Mouse (Mus musculus): ENCODE data around the gene Gm11983.
A peak's percentile ranks its signal among the peaks of the same experiment; 100 is the strongest.
"Not testable (repeated sequence)": the region's sequence is repeated elsewhere in the genome, so short reads cannot be mapped to it uniquely, and the experiment has no call there.

Gm11983 gene

DNA sequence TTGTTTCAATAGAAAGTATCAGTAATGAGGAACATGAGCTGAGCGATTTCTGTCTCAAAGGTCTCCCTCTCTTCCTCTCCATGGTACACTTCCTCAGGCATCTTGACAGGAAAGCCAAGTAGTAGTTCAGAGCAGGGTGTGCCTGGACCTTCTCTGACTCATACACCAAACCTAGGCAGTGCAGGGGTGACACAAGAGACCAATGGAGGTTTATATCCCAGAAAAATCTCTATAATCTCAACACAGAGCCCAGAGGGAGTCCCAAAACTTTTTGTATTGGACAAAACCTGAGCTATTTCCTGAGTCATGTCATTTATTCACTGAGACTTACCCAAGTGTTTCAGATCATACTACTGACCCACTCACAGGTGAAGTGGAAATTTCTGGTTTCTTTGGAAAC, at the start of gene Gm11983:
TSS of gene Gm11983 (minus strand) at position 101 of the 400 bp plus-strand sequence.
- no peak for DNase-seq (ENCODE audit: low read depth in 2 of 2, low spot score in 2 of 2)

DNA sequence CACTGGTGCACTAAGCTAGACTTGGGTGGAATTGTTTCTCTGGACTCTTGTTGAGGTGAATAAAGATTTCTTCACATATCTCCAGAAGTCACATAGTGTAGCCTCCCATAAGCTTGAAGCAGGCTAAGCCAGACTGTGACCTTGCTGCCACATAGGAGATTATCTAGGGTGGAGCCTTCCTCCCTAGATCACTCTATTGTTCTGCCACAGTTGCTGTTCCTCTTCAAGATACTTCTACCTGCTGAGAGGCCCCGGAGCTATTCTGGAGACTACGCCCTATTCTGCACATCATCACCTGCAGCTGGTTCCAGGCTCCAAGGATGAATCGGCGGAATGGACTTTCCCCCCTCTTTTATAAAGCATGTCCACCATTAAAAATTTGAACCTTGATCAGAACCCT, 45.6 kb upstream of the Gm11983 start:
- DNase-seq (ENCODE audit: low read depth in 2 of 2, low spot score in 2 of 2): not testable (repeated sequence)

GRCm38 (mm10) chr11:6881614-6882013, 44.2 kb upstream of the Gm11983 start:
- no peak for DNase-seq (ENCODE audit: low read depth in 2 of 2, low spot score in 2 of 2)

GRCm38 (mm10) chr11:6877740-6878139, 40.3 kb upstream of the Gm11983 start:
- no peak for DNase-seq (ENCODE audit: low read depth in 2 of 2, low spot score in 2 of 2)

GRCm38 (mm10) chr11:6870947-6871346, 33.5 kb upstream of the Gm11983 start:
- no peak for DNase-seq (ENCODE audit: low read depth in 2 of 2, low spot score in 2 of 2)

- DNase-seq (ENCODE audit: low read depth in 2 of 2, low spot score in 2 of 2): no peak
Measured at GRCm38 (mm10) chr11:6865536-6865935, 28.1 kb upstream of the Gm11983 start.

DNA sequence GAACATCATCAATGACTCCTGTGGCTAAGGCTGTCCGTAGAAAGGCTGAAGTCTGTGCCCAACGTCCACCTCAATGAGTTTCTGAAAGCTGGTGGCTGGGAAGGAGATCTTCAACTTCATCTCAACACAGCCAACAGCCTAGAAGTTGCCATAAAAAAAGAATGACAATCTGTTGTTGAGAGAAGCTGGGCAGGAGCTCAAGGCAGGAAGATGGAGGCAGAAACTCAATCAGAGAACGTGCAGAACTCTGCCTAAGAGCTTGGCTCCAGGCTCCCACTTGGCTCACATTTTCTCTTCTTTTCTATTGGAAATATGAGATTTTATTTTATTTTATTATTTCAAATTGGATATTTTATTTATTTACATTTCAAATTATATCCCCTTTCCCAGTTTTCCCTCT, 24.7 kb upstream of the Gm11983 start:
- DNase-seq (ENCODE audit: low read depth in 2 of 2, low spot score in 2 of 2): no peak

DNA sequence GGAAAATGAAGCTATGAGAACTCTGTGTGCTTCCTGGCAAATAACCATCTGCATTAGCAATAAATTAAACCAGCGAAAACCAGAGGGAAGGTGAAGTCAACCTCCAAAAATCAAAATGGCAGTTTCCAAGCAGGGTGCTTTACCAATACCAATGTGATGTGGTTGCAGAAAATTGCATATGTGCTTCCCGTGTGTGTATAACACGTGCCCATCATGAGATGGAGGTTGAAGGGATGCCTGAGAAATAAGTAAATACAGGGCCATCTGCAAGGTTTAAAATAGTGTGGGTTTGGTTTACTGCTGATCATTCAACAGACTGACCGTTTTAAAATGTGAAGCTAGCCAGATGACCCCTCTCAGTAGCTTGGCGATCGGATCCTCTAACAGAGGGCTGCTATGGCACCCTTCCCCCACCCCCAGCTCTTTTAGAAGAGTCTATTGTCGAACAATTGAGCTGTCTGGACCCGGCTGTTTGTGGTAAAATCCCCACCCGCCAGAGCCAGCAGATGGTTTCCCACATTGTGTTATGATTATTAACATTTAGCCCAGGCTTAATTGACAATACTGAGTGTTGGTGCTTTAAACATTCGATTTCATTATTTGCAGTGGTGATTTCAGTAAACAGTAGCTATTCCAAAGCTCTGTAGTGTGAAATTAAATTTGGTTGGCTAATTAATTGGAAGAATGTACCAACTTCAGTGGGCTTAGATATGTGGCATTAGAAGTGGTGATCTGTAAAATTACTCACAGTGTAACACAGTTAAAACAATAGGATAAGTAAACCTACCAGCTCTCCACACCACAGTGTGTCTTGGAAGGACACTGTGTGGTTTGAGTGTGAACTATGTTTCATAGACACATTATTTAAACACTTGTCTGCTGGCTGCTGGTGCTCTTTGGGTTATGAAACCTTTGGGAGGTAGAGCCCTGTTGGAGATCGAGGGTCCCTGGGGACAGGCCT, 22.7 kb upstream of the Gm11983 start:
- no peak for DNase-seq (ENCODE audit: low read depth in 2 of 2, low spot score in 2 of 2)

GRCm38 (mm10) chr11:6859096-6859495, 21.6 kb upstream of the Gm11983 start:
- DNase-seq (ENCODE audit: low read depth in 2 of 2, low spot score in 2 of 2): no peak

DNA sequence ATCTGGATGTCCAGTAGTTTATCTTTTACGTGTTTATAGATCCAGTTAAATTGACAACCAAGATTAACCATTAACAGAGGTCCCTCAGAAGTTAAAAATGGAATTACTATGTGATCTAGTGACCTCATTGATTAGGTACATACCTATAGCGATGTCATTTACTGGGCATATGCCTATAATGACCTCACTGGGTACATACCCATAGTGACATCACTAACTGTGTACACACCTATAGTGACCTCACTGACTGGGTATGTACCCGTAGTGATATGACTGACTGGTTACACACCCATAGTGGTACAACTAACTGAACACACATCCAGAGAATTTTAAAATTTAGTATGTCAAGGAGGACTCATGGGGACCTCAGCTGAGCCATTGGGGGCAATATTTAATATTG, 18.5 kb upstream of the Gm11983 start:
- no peak for DNase-seq (ENCODE audit: low read depth in 2 of 2, low spot score in 2 of 2)

GRCm38 (mm10) chr11:6853366-6853765, 15.9 kb upstream of the Gm11983 start:
- not testable (repeated sequence) for DNase-seq (ENCODE audit: low read depth in 2 of 2, low spot score in 2 of 2)

DNA sequence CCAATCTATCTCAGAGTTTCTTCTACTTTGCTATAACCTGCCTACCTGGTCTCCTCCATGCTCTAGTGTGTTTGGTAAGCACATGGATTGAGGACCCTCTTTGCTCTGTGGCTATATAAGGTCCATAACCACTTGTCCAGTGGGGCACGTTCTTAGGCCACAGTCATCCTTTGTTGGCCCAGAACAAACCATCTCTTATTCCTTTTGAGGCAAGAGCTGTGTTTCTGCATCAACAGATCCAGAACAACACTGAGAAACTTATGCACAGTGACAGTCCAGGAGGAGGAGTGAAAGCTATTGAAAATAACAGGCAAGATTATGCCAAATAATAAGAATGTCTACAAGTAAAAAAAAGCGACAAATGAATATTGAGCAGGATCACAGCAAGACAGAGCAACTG, 6.4 kb upstream of the Gm11983 start:
- DNase-seq (ENCODE audit: low read depth in 2 of 2, low spot score in 2 of 2): no peak

- DNase-seq (ENCODE audit: low read depth in 2 of 2, low spot score in 2 of 2): no peak
Measured at GRCm38 (mm10) chr11:6842160-6842559, 4.7 kb upstream of the Gm11983 start.

- DNase-seq (ENCODE audit: low read depth in 2 of 2, low spot score in 2 of 2): no peak
Measured at GRCm38 (mm10) chr11:6840775-6841174, 3.3 kb upstream of the Gm11983 start.

GRCm38 (mm10) chr11:6834636-6835035, 2.8 kb downstream of the Gm11983 start:
- DNase-seq (ENCODE audit: low read depth in 2 of 2, low spot score in 2 of 2): no peak

GRCm38 (mm10) chr11:6833731-6834130, 3.7 kb downstream of the Gm11983 start:
- DNase-seq (ENCODE audit: low read depth in 2 of 2, low spot score in 2 of 2): no peak

DNA sequence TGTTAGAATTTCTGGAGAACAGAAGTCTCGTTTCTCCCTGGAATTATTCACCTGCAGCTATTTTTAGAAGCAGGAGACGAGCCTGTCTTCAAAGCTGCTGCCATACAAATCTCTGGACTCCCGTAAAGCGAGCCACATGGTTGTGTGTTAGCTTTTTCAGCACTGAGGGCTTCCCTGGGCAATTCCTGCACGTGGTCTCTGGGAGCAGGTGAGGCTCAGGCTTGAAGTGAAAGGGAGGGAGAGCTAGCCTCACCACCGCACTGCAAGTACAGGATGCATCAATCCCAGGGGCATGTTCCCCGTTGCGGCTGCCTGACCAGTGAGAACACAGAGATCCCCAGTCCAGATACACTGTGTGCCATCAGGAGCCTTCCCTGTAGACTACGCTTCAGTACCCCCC, 5.5 kb downstream of the Gm11983 start:
- no peak for DNase-seq (ENCODE audit: low read depth in 2 of 2, low spot score in 2 of 2)

- no peak for DNase-seq (ENCODE audit: low read depth in 2 of 2, low spot score in 2 of 2)
Measured at GRCm38 (mm10) chr11:6828196-6828595, 9.3 kb downstream of the Gm11983 start.

GRCm38 (mm10) chr11:6826157-6826556, 11.3 kb downstream of the Gm11983 start:
- DNase-seq (ENCODE audit: low read depth in 2 of 2, low spot score in 2 of 2): no peak

- DNase-seq (ENCODE audit: low read depth in 2 of 2, low spot score in 2 of 2): no peak
Measured at GRCm38 (mm10) chr11:6823176-6823575, 14.3 kb downstream of the Gm11983 start.

DNA sequence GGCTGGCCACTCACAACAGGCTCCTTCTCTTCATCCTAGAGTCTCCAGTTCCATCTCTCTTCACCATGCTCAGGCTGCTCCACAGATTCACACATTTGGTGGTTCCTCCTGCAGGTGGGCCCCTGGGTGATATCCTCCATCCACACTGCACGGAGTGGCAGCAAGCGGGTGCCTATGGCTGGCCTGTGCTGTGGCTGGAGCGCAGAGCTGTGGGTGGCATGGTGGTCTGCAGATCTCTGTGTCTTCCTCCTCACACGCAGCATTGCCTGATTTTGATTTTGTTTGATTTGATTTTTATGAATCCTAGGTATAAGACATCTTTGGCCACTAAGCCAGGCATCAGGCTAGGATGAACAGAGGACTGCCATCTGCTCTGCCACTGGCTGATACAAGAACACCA, 23.0 kb downstream of the Gm11983 start:
- no peak for DNase-seq (ENCODE audit: low read depth in 2 of 2, low spot score in 2 of 2)

DNA sequence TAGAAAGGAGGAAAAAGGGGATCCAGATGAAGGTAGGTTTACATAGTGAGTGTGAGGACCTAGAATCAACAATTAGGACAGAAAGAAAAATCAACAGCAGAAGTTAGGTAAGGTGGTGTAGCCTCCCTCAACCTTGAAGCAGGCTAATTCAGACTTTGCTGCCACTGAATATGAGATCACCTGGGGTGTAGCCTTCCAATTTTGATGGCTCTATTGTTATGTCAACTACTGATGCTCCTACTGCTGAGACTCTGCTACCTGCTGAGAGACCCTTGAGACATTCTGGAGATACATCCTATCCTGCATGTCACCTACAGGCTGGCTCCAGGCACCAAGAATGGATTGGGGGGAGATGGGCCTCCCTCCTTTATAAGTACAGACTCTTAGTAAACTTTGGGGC, 34.6 kb downstream of the Gm11983 start:
- DNase-seq (ENCODE audit: low read depth in 2 of 2, low spot score in 2 of 2): not testable (repeated sequence)

- DNase-seq (ENCODE audit: low read depth in 2 of 2, low spot score in 2 of 2): peak; percentile 32 to 50
Measured at GRCm38 (mm10) chr11:6790690-6791089, 46.8 kb downstream of the Gm11983 start.
